Mouse (Mus musculus): ENCODE results near the gene Spata31d1d.
A peak's percentile ranks its signal among the peaks of the same experiment; 100 is the strongest.
"Not testable (repeated sequence)": the region's sequence is repeated elsewhere in the genome, so short reads cannot be mapped to it uniquely, and the experiment has no call there.

- TF ChIP-seq EP300 (IDR thresholded peaks at IDR 0.05) = 0 out of 2 replicates have a peak, but pooled peaks have one; percentile 19
- not testable (repeated sequence) for TF ChIP-seq CTCF (IDR thresholded peaks at IDR 0.05)
These were observed 12.6 kb downstream of the Spata31d1d start for GRCm38 (mm10) chr13:59718857-59719440.
